Mouse (Mus musculus): ENCODE measurements around the gene Mosmo. TPM values are rescaled to one million over a fixed set of nuclear protein-coding genes. Genes with fewer than 3 reads are reported as not detected.

Gene Mosmo
- polyA plus RNA-seq, 2 experiments, result 4.8 to 9.6 TPM

- DNase-seq (ENCODE audit: low read depth in 3 of 3, low spot score in 3 of 3), result no peak
- ATAC-seq (ENCODE audit: insufficient read depth), result no peak
- no peak overlapping the region for H3K4me2 ChIP-seq (ENCODE audit: low read depth)
- H3K4me1 ChIP-seq (replicated peaks; ENCODE audit: control insufficient read depth in 2 of 2, insufficient read depth in 2 of 2, low read length in 1 of 2), result no peaks in the 10 kb centered on the region
- H3K27ac ChIP-seq, result no peak overlapping the region
- no peaks in the 10 kb centered on the region for H3K9me3 ChIP-seq (ENCODE audit: control insufficient read depth, low read length)
- H3K36me3 ChIP-seq (replicated peaks; ENCODE audit: control insufficient read depth, insufficient read depth, low read depth), result no peaks in the 10 kb centered on the region
- no peaks in the 10 kb centered on the region for H3K27me3 ChIP-seq (ENCODE audit: control insufficient read depth, insufficient read depth, low read length)
- H3K4me3 ChIP-seq (ENCODE audit: insufficient read depth in 1 of 2, low read depth in 2 of 2, low read length in 2 of 2), result no peak overlapping the region
- no peak overlapping the region for H3K9ac ChIP-seq (replicated peaks)
- no peak for TF ChIP-seq EP300 (IDR thresholded peaks at IDR 0.05; ENCODE audit: low read depth)
- TF ChIP-seq CTCF (IDR thresholded peaks at IDR 0.05; ENCODE audit: low read depth), result no peak
- 65% methylated on average over 14 of the region's 14 CpGs for WGBS (ENCODE audit: insufficient replicate concordance)
Observed at GRCm38 (mm10) chr7:120743366-120744351, 66.2 kb downstream of the Mosmo start.

- TF ChIP-seq CTCF (IDR thresholded peaks at IDR 0.05; ENCODE audit: low read depth) (no peak), EP300 (IDR thresholded peaks at IDR 0.05; ENCODE audit: low read depth) (no peak)
Observed at GRCm38 (mm10) chr7:120744606-120745005, 67.2 kb downstream of the Mosmo start.

DNA sequence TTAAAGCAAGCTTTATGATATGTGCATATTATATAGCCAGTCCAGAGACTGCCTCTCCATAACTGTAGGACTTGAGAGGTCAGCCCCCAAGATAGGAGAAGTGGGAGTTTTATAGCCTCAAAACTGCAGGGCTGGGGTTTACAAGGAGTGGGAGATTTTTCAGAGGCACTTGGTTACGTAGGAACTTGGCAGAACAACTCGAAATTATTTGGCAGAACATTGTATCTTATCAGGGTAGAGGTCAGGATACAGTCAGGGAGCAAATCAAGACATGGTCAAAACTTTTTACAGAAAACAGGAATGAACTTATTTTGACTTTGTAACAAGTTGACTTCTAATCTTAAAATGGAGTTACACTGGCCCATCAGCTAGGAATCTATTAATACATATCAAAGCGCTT lies 68.6 kb downstream of the Mosmo start:
- H3K4me2 ChIP-seq (ENCODE audit: low read depth), result no peak overlapping the region
- DNase-seq (ENCODE audit: low read depth in 3 of 3, low spot score in 3 of 3) (no peak), ATAC-seq (ENCODE audit: insufficient read depth) (no peak)
- H3K4me1 ChIP-seq (replicated peaks; ENCODE audit: control insufficient read depth in 2 of 2, insufficient read depth in 2 of 2, low read length in 1 of 2), result no peaks in the 10 kb centered on the region
- H3K4me3 ChIP-seq (ENCODE audit: insufficient read depth in 1 of 2, low read depth in 2 of 2, low read length in 2 of 2), result no peak overlapping the region
- no peaks in the 10 kb centered on the region for H3K36me3 ChIP-seq (replicated peaks; ENCODE audit: control insufficient read depth, insufficient read depth, low read depth)
- no peak overlapping the region for H3K27ac ChIP-seq
- WGBS (ENCODE audit: insufficient replicate concordance), result 51% methylated on average over 3 of the region's 3 CpGs
- H3K27me3 ChIP-seq (ENCODE audit: control insufficient read depth, insufficient read depth, low read length), result no peaks in the 10 kb centered on the region
- H3K9ac ChIP-seq (replicated peaks), result no peak overlapping the region
- no peaks in the 10 kb centered on the region for H3K9me3 ChIP-seq (ENCODE audit: control insufficient read depth, low read length)
- TF ChIP-seq CTCF (IDR thresholded peaks at IDR 0.05; ENCODE audit: low read depth) (no peak), EP300 (IDR thresholded peaks at IDR 0.05; ENCODE audit: low read depth) (no peak)

More at GRCm38 (mm10) chr7:120744606-120745005, 67.2 kb downstream of the Mosmo start:
- Histone ChIP-seq H3K27ac (no peak overlapping the region), H3K9ac (replicated peaks) (no peak overlapping the region), H3K4me3 (ENCODE audit: insufficient read depth in 1 of 2, low read depth in 2 of 2, low read length in 2 of 2) (no peak overlapping the region), H3K36me3 (replicated peaks; ENCODE audit: control insufficient read depth, insufficient read depth, low read depth) (no peaks in the 10 kb centered on the region), H3K4me1 (replicated peaks; ENCODE audit: control insufficient read depth in 2 of 2, insufficient read depth in 2 of 2, low read length in 1 of 2) (no peaks in the 10 kb centered on the region), H3K27me3 (ENCODE audit: control insufficient read depth, insufficient read depth, low read length) (no peaks in the 10 kb centered on the region), H3K4me2 (ENCODE audit: low read depth) (no peak overlapping the region), H3K9me3 (ENCODE audit: control insufficient read depth, low read length) (no peaks in the 10 kb centered on the region)
- 64% methylated on average over 6 of the region's 6 CpGs for WGBS (ENCODE audit: insufficient replicate concordance)
- DNase-seq (ENCODE audit: low read depth in 3 of 3, low spot score in 3 of 3) (no peak), ATAC-seq (ENCODE audit: insufficient read depth) (no peak)

DNA sequence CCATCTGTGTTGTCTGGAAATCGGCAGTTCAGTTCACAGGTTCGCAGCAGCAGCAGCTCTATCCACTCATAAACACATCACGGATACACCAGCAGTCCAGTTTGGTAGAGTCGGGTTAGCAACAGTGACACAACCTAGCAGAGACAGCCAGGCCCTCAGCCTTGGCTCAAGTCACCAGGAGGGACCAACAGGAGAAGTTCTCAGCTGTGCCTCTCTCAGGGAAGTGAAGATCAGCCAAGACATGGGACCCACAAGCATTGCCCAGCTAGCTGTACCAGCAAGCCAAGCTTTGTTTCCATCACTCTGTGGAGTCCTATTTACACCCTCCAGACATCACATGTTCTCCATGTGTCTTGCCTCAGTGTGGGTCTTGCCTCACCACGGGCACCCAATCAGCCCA lies 69.4 kb downstream of the Mosmo start:
- Histone ChIP-seq H3K4me1 (replicated peaks; ENCODE audit: control insufficient read depth in 2 of 2, insufficient read depth in 2 of 2, low read length in 1 of 2) (no peaks in the 10 kb centered on the region), H3K4me3 (ENCODE audit: insufficient read depth in 1 of 2, low read depth in 2 of 2, low read length in 2 of 2) (no peak overlapping the region), H3K27me3 (ENCODE audit: control insufficient read depth, insufficient read depth, low read length) (no peaks in the 10 kb centered on the region), H3K9me3 (ENCODE audit: control insufficient read depth, low read length) (no peaks in the 10 kb centered on the region), H3K27ac (no peak overlapping the region), H3K9ac (replicated peaks) (no peak overlapping the region), H3K36me3 (replicated peaks; ENCODE audit: control insufficient read depth, insufficient read depth, low read depth) (no peaks in the 10 kb centered on the region), H3K4me2 (ENCODE audit: low read depth) (no peak overlapping the region)
- no peak for ATAC-seq (ENCODE audit: insufficient read depth)
- no peak for DNase-seq (ENCODE audit: low read depth in 3 of 3, low spot score in 3 of 3)
- TF ChIP-seq CTCF (IDR thresholded peaks at IDR 0.05; ENCODE audit: low read depth) (no peak), EP300 (IDR thresholded peaks at IDR 0.05; ENCODE audit: low read depth) (no peak)
- WGBS (ENCODE audit: insufficient replicate concordance), result 62% methylated on average over 5 of the region's 5 CpGs

GRCm38 (mm10) chr7:120748478-120748877 lies 71.1 kb downstream of the Mosmo start:
- DNase-seq (ENCODE audit: low read depth in 3 of 3, low spot score in 3 of 3), result no peak

More at GRCm38 (mm10) chr7:120748478-120748877, 71.1 kb downstream of the Mosmo start:
- no peak overlapping the region for H3K4me3 ChIP-seq (ENCODE audit: insufficient read depth in 1 of 2, low read depth in 2 of 2, low read length in 2 of 2)
- H3K9me3 ChIP-seq (ENCODE audit: control insufficient read depth, low read length), result no peaks in the 10 kb centered on the region
- H3K27ac ChIP-seq, result no peak overlapping the region
- H3K9ac ChIP-seq (replicated peaks), result no peak overlapping the region
- H3K4me2 ChIP-seq (ENCODE audit: low read depth), result no peak overlapping the region
- TF ChIP-seq CTCF (IDR thresholded peaks at IDR 0.05; ENCODE audit: low read depth) (no peak), EP300 (IDR thresholded peaks at IDR 0.05; ENCODE audit: low read depth) (no peak)
- no peaks in the 10 kb centered on the region for H3K27me3 ChIP-seq (ENCODE audit: control insufficient read depth, insufficient read depth, low read length)
- no peaks in the 10 kb centered on the region for H3K36me3 ChIP-seq (replicated peaks; ENCODE audit: control insufficient read depth, insufficient read depth, low read depth)
- no peaks in the 10 kb centered on the region for H3K4me1 ChIP-seq (replicated peaks; ENCODE audit: control insufficient read depth in 2 of 2, insufficient read depth in 2 of 2, low read length in 1 of 2)
- ATAC-seq (ENCODE audit: insufficient read depth), result no peak
